Mouse (Mus musculus) kidney, embryonic 16.5 days (tissue): Measurements from ENCODE around the gene Rsph9. TPM values are rescaled to one million over a fixed set of nuclear protein-coding genes. Genes with fewer than 3 reads are reported as not detected.

Source experiments
- ATAC-seq: fragments of 200-750 bp; cut with Nextera tagmentation; 2 replicates; pipeline ENCODE4 v1.8.0; 2017; ENCODE audit warnings: moderate TSS enrichment; ENCODE audit not compliant: low FRiP score, low TSS enrichment
- H3K27ac ChIP-seq: fragments of 300-500 bp; sonication (generic); 2 replicates; pipeline ENCODE4 v1.5.1; 2014; ENCODE audit warnings: low read length
- H3K27me3 ChIP-seq: fragments of 300-500 bp; sonication (generic); 2 replicates; pipeline ENCODE4 v1.6.1; 2014; ENCODE audit warnings: low read length, control low read depth, mixed read lengths; ENCODE audit not compliant: insufficient read depth
- H3K36me3 ChIP-seq: fragments of 300-500 bp; sonication (generic); 2 replicates; pipeline ENCODE4 v1.6.1; 2014; ENCODE audit warnings: low read length, control low read depth, mixed read lengths; ENCODE audit not compliant: insufficient read depth
- H3K4me1 ChIP-seq: fragments of 300-500 bp; sonication (generic); 2 replicates; pipeline ENCODE4 v1.6.1; 2014; ENCODE audit warnings: low read length, control low read depth, mixed read lengths; ENCODE audit not compliant: insufficient read depth
- H3K4me2 ChIP-seq: fragments of 300-500 bp; sonication (generic); replicated peaks from 2 replicates; pipeline ENCODE4 v1.6.1; 2014; ENCODE audit warnings: low read depth, low read length
- H3K4me3 ChIP-seq: fragments of 300-500 bp; sonication (generic); 2 replicates; pipeline ENCODE4 v1.5.1; 2014; ENCODE audit warnings: mild to moderate bottlenecking, low read length
- H3K9ac ChIP-seq: fragments of 300-500 bp; sonication (generic); replicated peaks from 2 replicates; pipeline ENCODE4 v1.6.1; 2014; ENCODE audit warnings: low read length
- H3K9me3 ChIP-seq: fragments of 300-500 bp; sonication (generic); 2 replicates; pipeline ENCODE4 v1.6.1; 2016; ENCODE audit warnings: low read length, control low read depth
- whole genome bisulfite sequencing: fragments of 180-500 bp; shearing (Covaris S2); extraction: QIAGEN DNeasy Blood & Tissue Kit; methylation state at CpG from one replicate; pipeline ENCODE4 v1.1.7; 2014; 5-methylcytosine and 5-hydroxymethylcytosine counted together
- polyA plus RNA-seq: library from polyadenylated mRNA; unstranded; fragments of >200 nt; fragmentation: Nextera tagmentation; extraction: Ambion mirVana; gene quantifications from 2 replicates; pipeline ENCODE4 v1.2.1, GENCODE M21; 2015

The Rsph9 gene
- polyA plus RNA-seq, 1 experiment from 2014 or later: 16.5 TPM

GRCm38 (mm10) chr17:46074398-46075115 lies 69.5 kb downstream of the Rsph9 start:
- Histone ChIP-seq H3K27ac (peak overlapping the region; percentile 11), H3K4me1 (peaks cover 20% of the 10 kb centered on the region), H3K9ac (peak overlapping the region; percentile 42), H3K27me3 (no peaks in the 10 kb centered on the region), H3K36me3 (no peaks in the 10 kb centered on the region), H3K4me3 (peak overlapping the region; percentile 30), H3K9me3 (no peaks in the 10 kb centered on the region), H3K4me2 (peak overlapping the region; percentile 54)
- no peak for ATAC-seq
- WGBS: 40% methylated on average over 7 of the region's 7 CpGs

- Histone ChIP-seq H3K27me3 (no peaks in the 10 kb centered on the region), H3K9me3 (no peaks in the 10 kb centered on the region), H3K4me1 (peaks cover 20% of the 10 kb centered on the region), H3K4me3 (peak overlapping the region; percentile 30), H3K36me3 (no peaks in the 10 kb centered on the region), H3K9ac (peak overlapping the region; percentile 42), H3K27ac (peak overlapping the region; percentile 11), H3K4me2 (peak overlapping the region; percentile 54)
- ATAC-seq: peak; percentile 82
- WGBS: 8% methylated on average over 23 of the region's 23 CpGs
Measured at GRCm38 (mm10) chr17:46073730-46074301, 70.2 kb downstream of the Rsph9 start.

Other genes with a start within 250 kb of the Rsph9 start
- gene Vegfa, start 111.8 kb downstream of the Rsph9 start, polyA plus RNA-seq: 5.7 and 5.9 TPM in 2 replicates
- 159 and 162 TPM in 2 replicates for gene Mrps18a, start 33.2 kb downstream of the Rsph9 start, polyA plus RNA-seq
- 39.9 and 41.2 TPM in 2 replicates for gene Mad2l1bp, start 9.3 kb upstream of the Rsph9 start, polyA plus RNA-seq
- 44.8 and 51.2 TPM in 2 replicates for gene Gtpbp2, start 16.8 kb upstream of the Rsph9 start, polyA plus RNA-seq
- 13.3 and 16.8 TPM in 2 replicates for gene Polh, start 58.4 kb upstream of the Rsph9 start, polyA plus RNA-seq
- 45.5 and 49.5 TPM in 2 replicates for gene Xpo5, start 58.6 kb upstream of the Rsph9 start, polyA plus RNA-seq
- 109 TPM in 2 replicates for gene Polr1c, start 103.8 kb upstream of the Rsph9 start, polyA plus RNA-seq
- 132 and 139 TPM in 2 replicates for gene Yipf3, start 103.9 kb upstream of the Rsph9 start, polyA plus RNA-seq
- gene Lrrc73, start 109.3 kb upstream of the Rsph9 start, polyA plus RNA-seq: 0.64 and 0.67 TPM in 2 replicates
- 45.7 and 49.8 TPM in 2 replicates for gene Tjap1, start 138.8 kb upstream of the Rsph9 start, polyA plus RNA-seq
- gene Dlk2, start 153.2 kb upstream of the Rsph9 start, polyA plus RNA-seq: 0.37 and 0.64 TPM in 2 replicates
- 6.9 and 7.3 TPM in 2 replicates for gene Abcc10, start 184.1 kb upstream of the Rsph9 start, polyA plus RNA-seq
- gene Zfp318, start 239.5 kb upstream of the Rsph9 start, polyA plus RNA-seq: 5.0 and 6.1 TPM in 2 replicates